Mouse (Mus musculus) lung, adult 2 months (tissue): ENCODE results near the gene Vapb.

Experiments
- CTCF ChIP-seq: fragments of 200-500 bp; IDR thresholded peaks from 2 replicates; pipeline ENCODE4 v1.5.1; 2011; ENCODE audit warnings: mild to moderate bottlenecking, low read length, control low read depth; ENCODE audit not compliant: insufficient read depth
- POLR2A ChIP-seq: fragments of 200-500 bp; IDR thresholded peaks from 2 replicates; pipeline ENCODE4 v1.6.1; 2011; ENCODE audit warnings: low read depth, mild to moderate bottlenecking, control low read depth, low read length, borderline replicate concordance; ENCODE audit errors: extremely low read depth

DNA sequence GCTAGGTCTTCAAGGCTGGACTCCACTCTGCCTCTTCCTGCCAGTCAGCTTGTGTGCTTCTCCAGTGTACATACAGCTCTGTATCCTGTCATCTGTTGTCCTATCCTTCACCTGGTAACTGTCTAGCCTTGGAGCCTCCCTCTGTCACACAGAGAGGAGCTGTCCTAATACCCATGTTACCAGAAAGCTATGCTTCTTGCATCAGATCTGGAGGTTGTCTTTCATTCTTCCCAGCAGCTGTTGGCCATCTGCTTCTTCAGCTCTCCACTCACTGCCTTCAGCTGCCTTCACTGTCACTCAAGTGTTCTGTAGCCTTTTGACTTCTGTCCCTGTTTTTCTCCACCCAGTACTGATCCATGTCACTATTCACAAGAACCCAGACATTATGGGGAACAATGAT is 47.5 kb upstream of the Vapb start:
- TF ChIP-seq CTCF = no peak
- no peak for TF ChIP-seq POLR2A
